Mouse (Mus musculus) adrenal gland, postnatal 4 days (tissue): ENCODE results near the gene Nipbl. TPM values are rescaled to one million over a fixed set of nuclear protein-coding genes. Genes with fewer than 3 reads are reported as not detected.

Experiments used
- DNase-seq, 2 experiments: peaks; one replicate each; pipeline ENCODE4 v3.0.0; 2021 to 2022; ENCODE audit warnings: low spot score in 2 of 2, mixed read lengths in 2 of 2
- total RNA-seq, 2 experiments: library from RNA; stranded (reverse); gene quantifications; 2 replicates each; pipeline ENCODE4 v1.2.3; 2021

The Nipbl gene
- total RNA-seq, 2 experiments from 2014 or later: 51.5 to 53.9 TPM

- DNase-seq: no peak
These were observed 14.8 kb downstream of the Nipbl start for GRCm38 (mm10) chr15:8429502-8429901.

DNA sequence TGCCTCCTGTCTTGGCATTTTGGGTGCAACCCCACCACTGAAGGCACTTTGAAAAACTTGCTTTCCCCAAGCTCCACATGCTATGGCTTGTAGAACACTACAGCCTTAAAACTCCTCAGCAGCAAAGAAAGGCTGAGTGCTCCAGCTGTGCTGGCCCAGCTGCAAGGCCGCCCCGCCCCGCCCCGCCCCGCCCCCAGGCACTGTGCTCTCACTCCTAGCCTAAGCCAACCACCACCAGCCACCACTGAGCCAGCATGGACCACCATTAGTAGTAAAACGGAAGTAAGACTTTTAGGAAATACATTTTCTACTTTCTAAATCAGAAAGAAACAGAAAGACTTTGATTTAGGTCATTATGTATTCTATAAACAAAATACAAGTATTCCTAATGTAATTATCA lies 23.4 kb downstream of the Nipbl start:
- no peak for DNase-seq

- no peak for DNase-seq
These were observed 27.6 kb downstream of the Nipbl start for GRCm38 (mm10) chr15:8416500-8417138.

GRCm38 (mm10) chr15:8413356-8413755 lies 30.9 kb downstream of the Nipbl start:
- no peak for DNase-seq

GRCm38 (mm10) chr15:8411873-8412272 lies 32.4 kb downstream of the Nipbl start:
- no peak for DNase-seq

DNA sequence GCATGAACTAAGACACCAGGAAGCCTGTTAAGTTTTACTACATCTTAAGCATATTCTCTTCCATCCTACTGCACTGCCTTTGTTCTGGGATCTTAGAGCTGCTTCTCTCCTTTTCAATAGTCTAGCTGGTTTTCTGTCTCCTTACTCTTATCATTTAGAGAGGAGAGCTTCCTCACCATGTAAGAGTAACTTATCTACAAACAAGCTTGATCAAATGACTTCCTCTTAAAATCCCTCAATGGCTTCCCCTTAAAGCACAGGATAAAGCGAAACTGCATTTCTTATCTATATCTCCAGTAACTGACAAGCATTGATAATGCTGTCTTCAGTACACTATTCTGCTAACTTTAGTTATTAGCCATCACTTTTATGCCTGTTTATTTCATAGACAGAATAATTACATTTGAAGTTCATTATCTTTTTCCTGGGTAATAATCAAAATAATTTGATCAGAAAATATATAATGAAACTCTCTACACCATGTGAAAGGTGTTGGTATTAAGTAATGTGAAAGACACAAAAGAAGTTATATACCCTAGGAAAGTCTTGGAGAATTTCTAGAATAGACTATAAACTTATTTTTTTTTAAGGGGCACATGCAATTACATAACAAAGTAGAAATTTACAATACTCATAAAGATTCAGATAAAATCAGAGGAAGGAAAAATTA lies 33.0 kb downstream of the Nipbl start:
- DNase-seq: no peak

DNA sequence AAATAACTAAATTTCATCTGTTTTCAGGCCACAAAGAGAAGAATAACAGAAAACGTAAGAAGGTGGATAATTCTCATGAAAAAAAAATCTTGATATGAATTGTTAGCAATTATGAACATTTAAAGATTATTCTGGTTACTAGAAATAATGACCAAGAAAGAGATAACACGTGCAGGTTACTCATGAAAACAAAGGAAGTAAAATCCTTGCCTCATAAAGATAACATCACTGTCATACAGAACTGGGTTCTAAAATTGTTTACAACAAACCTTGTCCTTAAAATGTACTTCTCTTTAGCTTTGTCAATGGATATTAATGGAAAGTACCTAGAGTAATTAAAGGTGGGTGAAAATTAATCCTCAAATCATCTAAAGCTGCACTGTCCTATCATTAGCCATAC lies 37.2 kb downstream of the Nipbl start:
- DNase-seq: no peak

GRCm38 (mm10) chr15:8406219-8406618 lies 38.0 kb downstream of the Nipbl start:
- no peak for DNase-seq

GRCm38 (mm10) chr15:8402591-8402990 lies 41.7 kb downstream of the Nipbl start:
- no peak for DNase-seq

- DNase-seq: no peak
These were observed 42.7 kb downstream of the Nipbl start for GRCm38 (mm10) chr15:8401536-8401935.

DNA sequence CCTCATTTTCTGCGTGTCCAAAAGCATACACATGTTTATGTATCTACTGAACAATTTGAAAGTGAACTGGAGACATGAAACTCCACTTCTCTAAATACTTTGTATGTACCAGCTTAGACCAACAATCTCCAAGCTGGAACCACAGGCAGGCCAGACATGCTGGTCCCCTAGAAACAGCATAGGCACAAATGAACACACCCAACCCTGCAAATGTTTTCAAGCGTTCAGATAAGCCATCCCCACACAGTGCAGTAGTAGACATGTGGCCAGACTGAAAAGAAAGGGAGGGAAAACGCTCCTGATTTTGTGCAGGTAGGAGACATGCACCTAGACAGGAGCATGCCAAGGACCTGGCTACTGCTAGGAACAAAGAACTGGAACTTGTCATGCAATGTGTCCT lies 52.5 kb downstream of the Nipbl start:
- no peak for DNase-seq

- no peak for DNase-seq
These were observed 62.0 kb downstream of the Nipbl start for GRCm38 (mm10) chr15:8382213-8382612.

DNA sequence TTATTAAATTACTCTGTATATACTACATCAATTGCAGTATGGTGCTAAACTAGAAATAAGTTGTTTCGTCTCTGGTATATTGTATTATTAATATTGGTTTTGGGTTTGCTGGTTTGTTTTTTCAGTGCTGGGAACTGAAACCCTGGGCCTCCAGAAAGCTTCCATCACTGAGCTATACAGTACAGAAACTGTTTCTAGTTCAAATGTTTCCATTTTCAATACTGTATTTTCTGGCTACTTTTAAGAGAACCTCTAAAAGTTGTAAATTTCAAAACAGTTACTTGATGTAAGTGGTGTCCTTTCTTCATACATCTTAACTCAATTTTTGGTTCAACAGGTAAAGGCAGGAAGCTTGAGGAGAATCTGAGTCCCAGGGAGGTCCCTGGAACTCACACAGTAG lies 68.6 kb downstream of the Nipbl start:
- no peak for DNase-seq

DNA sequence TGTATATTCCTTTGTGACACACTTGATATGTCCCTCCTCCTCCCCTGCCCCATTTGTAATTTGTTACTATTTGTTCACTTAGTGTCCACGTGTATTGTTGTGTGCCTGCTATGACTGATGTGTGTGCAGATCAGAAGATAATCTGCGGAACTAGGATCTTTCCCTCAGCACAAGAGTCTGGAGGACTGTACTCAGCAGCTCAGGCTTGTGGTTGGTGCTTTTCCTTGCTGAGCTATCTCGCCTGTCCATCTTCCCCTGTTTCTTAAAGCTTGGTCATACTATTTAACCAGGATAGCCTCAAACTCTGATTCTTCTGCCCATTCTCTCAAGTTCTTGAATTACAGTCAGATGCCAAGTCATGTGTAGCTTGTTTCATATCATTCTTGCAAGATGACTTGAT lies 69.5 kb downstream of the Nipbl start:
- no peak for DNase-seq

- no peak for DNase-seq
These were observed 97.0 kb downstream of the Nipbl start for GRCm38 (mm10) chr15:8347104-8347773.

GRCm38 (mm10) chr15:8340596-8340995 lies 103.7 kb downstream of the Nipbl start:
- no peak for DNase-seq

- no peak for DNase-seq
These were observed 112.7 kb downstream of the Nipbl start for GRCm38 (mm10) chr15:8331547-8331946.

- DNase-seq: no peak
These were observed 118.6 kb downstream of the Nipbl start for GRCm38 (mm10) chr15:8325629-8326028.

DNA sequence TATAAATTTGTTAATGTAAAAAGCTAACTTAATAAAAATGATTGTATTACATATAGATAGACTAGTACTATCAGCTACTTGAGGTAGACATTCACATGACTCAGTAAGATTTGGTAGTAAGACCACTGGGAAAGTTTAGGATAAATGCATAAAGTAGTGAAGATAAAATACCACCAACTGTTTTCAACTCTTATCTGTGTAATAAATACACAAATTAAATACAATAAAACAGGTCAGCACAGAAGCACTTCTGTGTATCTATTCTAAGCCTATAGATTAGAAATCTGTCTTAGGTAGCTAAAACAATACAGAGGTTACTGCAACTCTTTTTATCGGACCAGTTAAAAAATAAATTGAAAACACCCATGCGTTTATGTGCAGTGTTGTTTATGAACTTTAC lies 119.4 kb downstream of the Nipbl start:
- DNase-seq: no peak

- DNase-seq: no peak
These were observed 120.2 kb downstream of the Nipbl start for GRCm38 (mm10) chr15:8324061-8324460.

DNA sequence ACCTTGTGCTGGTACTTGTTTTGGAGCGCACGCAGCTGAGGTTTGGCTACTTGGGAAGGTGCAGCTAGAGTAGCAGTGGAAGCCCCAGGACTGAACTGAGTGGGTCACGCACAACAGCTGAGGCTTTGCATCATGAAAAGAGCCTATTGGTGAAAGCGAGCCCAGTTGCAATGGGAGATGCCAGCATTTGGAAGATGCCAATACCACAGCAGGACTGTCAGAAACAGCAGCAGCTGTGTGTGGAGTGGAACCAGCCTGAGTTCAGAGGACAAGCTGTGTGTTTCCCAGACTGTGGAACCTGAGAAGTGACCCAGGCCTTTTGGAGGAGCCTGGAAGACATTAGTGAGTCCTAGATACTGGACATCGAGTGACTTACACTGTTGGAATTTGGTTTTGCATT lies 122.8 kb downstream of the Nipbl start:
- no peak for DNase-seq

DNA sequence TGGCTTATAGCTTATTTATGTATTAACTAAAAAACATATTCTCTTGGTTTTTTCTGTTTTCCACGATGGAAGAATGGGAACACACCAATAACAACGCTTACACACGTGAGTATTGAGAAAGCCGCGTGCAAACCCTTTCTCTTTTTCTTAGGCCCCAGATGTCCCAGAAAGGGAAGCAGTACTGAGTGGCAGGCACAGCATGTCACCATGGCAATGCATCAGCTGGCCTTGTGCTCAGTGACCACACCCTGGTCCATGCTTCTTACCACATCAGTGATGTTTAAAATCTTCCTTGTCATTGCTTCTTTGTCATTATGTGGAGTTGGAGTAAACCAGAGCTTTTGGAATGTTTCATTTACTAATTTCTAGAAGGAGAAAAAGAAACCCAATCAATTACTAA lies 125.1 kb downstream of the Nipbl start:
- DNase-seq: no peak

DNA sequence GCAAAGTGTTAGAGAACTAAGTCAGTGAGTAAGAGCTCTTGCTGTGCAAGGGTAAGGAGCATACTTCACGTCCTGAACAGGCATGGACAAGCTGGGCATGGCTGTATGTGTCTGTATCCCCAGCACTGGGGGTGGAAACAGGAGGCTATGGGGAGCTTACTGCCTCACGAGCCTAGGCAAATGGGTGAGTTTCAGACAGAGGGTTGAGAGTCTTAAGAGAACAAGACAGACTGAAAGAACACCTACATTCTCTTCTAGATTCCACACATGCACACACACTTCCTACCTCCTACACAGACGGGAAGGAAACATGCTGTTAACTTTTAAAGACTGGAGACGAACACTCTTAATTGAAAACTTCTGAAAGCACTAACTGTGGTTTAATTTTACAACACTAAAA lies 126.9 kb downstream of the Nipbl start:
- DNase-seq: no peak
